Mouse (Mus musculus): ENCODE results near the gene Rpl3. TPM values are rescaled to one million over a fixed set of nuclear protein-coding genes. Genes with fewer than 3 reads are reported as not detected.
A peak's percentile ranks its signal among the peaks of the same experiment; 100 is the strongest.

Rpl3 gene
- polyA plus RNA-seq, 1 experiment from 2014 or later = 670 TPM

- no peaks in the 10 kb centered on the region for H3K9me3 ChIP-seq (replicated peaks)
- no peak overlapping the region for H3K4me2 ChIP-seq (replicated peaks)
- H3K27ac ChIP-seq = no peak overlapping the region
- no peak overlapping the region for H3K9ac ChIP-seq
- H3K4me1 ChIP-seq = no peaks in the 10 kb centered on the region
- ATAC-seq (ENCODE audit: low FRiP score) = no peak
- WGBS = 82% methylated on average over 6 of the region's 6 CpGs
- no peaks in the 10 kb centered on the region for H3K27me3 ChIP-seq
- H3K4me3 ChIP-seq = no peak overlapping the region
- no peaks in the 10 kb centered on the region for H3K36me3 ChIP-seq
Observed at GRCm38 (mm10) chr15:80035341-80035885, 56.3 kb downstream of the Rpl3 start.

- no peak overlapping the region for H3K27ac ChIP-seq
- H3K36me3 ChIP-seq = no peaks in the 10 kb centered on the region
- no peak for ATAC-seq (ENCODE audit: low FRiP score)
- no peak overlapping the region for H3K9ac ChIP-seq
- no peak overlapping the region for H3K4me2 ChIP-seq (replicated peaks)
- H3K4me1 ChIP-seq = no peaks in the 10 kb centered on the region
- H3K4me3 ChIP-seq = no peak overlapping the region
- H3K27me3 ChIP-seq = no peaks in the 10 kb centered on the region
- H3K9me3 ChIP-seq (replicated peaks) = no peaks in the 10 kb centered on the region
Observed at GRCm38 (mm10) chr15:80034913-80035312, 56.8 kb downstream of the Rpl3 start.

- H3K27me3 ChIP-seq = no peaks in the 10 kb centered on the region
- H3K4me2 ChIP-seq (replicated peaks) = no peak overlapping the region
- H3K4me3 ChIP-seq = no peak overlapping the region
- H3K9ac ChIP-seq = no peak overlapping the region
- no peak for ATAC-seq (ENCODE audit: low FRiP score)
- no peaks in the 10 kb centered on the region for H3K4me1 ChIP-seq
- H3K27ac ChIP-seq = no peak overlapping the region
- 69% methylated on average over 7 of the region's 7 CpGs for WGBS
- H3K9me3 ChIP-seq (replicated peaks) = no peaks in the 10 kb centered on the region
- H3K36me3 ChIP-seq = no peaks in the 10 kb centered on the region
Observed at GRCm38 (mm10) chr15:80034366-80034765, 57.3 kb downstream of the Rpl3 start.

GRCm38 (mm10) chr15:80031133-80031532, 60.5 kb downstream of the Rpl3 start:
- Histone ChIP-seq H3K27me3 (no peaks in the 10 kb centered on the region), H3K4me2 (replicated peaks) (no peak overlapping the region), H3K27ac (no peak overlapping the region), H3K9ac (no peak overlapping the region), H3K9me3 (replicated peaks) (no peaks in the 10 kb centered on the region), H3K4me3 (no peak overlapping the region), H3K36me3 (no peaks in the 10 kb centered on the region), H3K4me1 (0 out of 2 replicates have a peak, but pooled peaks cover under 1% of the 10 kb centered on the region)
- ATAC-seq (ENCODE audit: low FRiP score) = no peak
- WGBS = 84% methylated on average over 4 of the region's 4 CpGs

GRCm38 (mm10) chr15:80030399-80030798, 61.3 kb downstream of the Rpl3 start:
- 92% methylated on average over 10 of the region's 10 CpGs for WGBS

GRCm38 (mm10) chr15:80028862-80029261, 62.8 kb downstream of the Rpl3 start:
- Histone ChIP-seq H3K9ac (no peak overlapping the region), H3K9me3 (replicated peaks) (no peaks in the 10 kb centered on the region), H3K36me3 (no peaks in the 10 kb centered on the region), H3K27me3 (no peaks in the 10 kb centered on the region), H3K4me3 (no peak overlapping the region), H3K27ac (no peak overlapping the region), H3K4me1 (peaks cover 18% of the 10 kb centered on the region), H3K4me2 (replicated peaks) (no peak overlapping the region)
- ATAC-seq (ENCODE audit: low FRiP score) = no peak
- WGBS = 87% methylated on average over 5 of the region's 5 CpGs

More at GRCm38 (mm10) chr15:80030399-80030798, 61.3 kb downstream of the Rpl3 start:
- H3K9me3 ChIP-seq (replicated peaks) = no peaks in the 10 kb centered on the region
- no peak for ATAC-seq (ENCODE audit: low FRiP score)
- H3K27ac ChIP-seq = no peak overlapping the region
- no peak overlapping the region for H3K9ac ChIP-seq
- no peak overlapping the region for H3K4me3 ChIP-seq
- H3K4me1 ChIP-seq = peaks cover 8% of the 10 kb centered on the region
- no peaks in the 10 kb centered on the region for H3K27me3 ChIP-seq
- no peaks in the 10 kb centered on the region for H3K36me3 ChIP-seq
- H3K4me2 ChIP-seq (replicated peaks) = no peak overlapping the region

Small RNA genes lying within 50 kb of the gene (microRNA-seq; reads per million reads assigned to microRNA genes)
- 45.8 reads per million, percentile 37 among the genes with 10 or more reads in this experiment for gene Snord43

Other genes with a start within 250 kb of the Rpl3 start
- gene Apobec3, start 200.2 kb downstream of the Rpl3 start, polyA plus RNA-seq (2016; fragmentation: Nextera tagmentation; extraction: Ambion mirVana) = 8.4 and 8.6 TPM in 2 replicates
- 3.1 and 4.2 TPM in 2 replicates for gene Cbx7, start 120.7 kb downstream of the Rpl3 start, polyA plus RNA-seq (2016; fragmentation: Nextera tagmentation; extraction: Ambion mirVana)
- gene Pdgfb, start 76.9 kb downstream of the Rpl3 start, polyA plus RNA-seq (2016; fragmentation: Nextera tagmentation; extraction: Ambion mirVana) = 2.5 and 3.2 TPM in 2 replicates
- gene Syngr1, start 534 bp downstream of the Rpl3 start, polyA plus RNA-seq (2016; fragmentation: Nextera tagmentation; extraction: Ambion mirVana) = 11.6 and 14.3 TPM in 2 replicates
- gene Tab1, start 41.3 kb upstream of the Rpl3 start, polyA plus RNA-seq (2016; fragmentation: Nextera tagmentation; extraction: Ambion mirVana) = 42.1 and 44.0 TPM in 2 replicates
- gene Mgat3, start 81.9 kb upstream of the Rpl3 start, polyA plus RNA-seq (2016; fragmentation: Nextera tagmentation; extraction: Ambion mirVana) = 12.0 and 12.2 TPM in 2 replicates
- gene Mief1, start 142.2 kb upstream of the Rpl3 start, polyA plus RNA-seq (2016; fragmentation: Nextera tagmentation; extraction: Ambion mirVana) = 41.3 and 43.8 TPM in 2 replicates
- gene AC140267.1, start 144.0 kb upstream of the Rpl3 start, polyA plus RNA-seq (2016; fragmentation: Nextera tagmentation; extraction: Ambion mirVana) = not detected in 2 replicates
- 115 and 128 TPM in 2 replicates for gene Atf4, start 163.3 kb upstream of the Rpl3 start, polyA plus RNA-seq (2016; fragmentation: Nextera tagmentation; extraction: Ambion mirVana)
- 59.9 and 65.8 TPM in 2 replicates for gene Rps19bp1, start 172.4 kb upstream of the Rpl3 start, polyA plus RNA-seq (2016; fragmentation: Nextera tagmentation; extraction: Ambion mirVana)
- 0.18 TPM in 2 replicates for gene Cacna1i, start 195.4 kb upstream of the Rpl3 start, polyA plus RNA-seq (2016; fragmentation: Nextera tagmentation; extraction: Ambion mirVana)